In the genomic region with DNA sequence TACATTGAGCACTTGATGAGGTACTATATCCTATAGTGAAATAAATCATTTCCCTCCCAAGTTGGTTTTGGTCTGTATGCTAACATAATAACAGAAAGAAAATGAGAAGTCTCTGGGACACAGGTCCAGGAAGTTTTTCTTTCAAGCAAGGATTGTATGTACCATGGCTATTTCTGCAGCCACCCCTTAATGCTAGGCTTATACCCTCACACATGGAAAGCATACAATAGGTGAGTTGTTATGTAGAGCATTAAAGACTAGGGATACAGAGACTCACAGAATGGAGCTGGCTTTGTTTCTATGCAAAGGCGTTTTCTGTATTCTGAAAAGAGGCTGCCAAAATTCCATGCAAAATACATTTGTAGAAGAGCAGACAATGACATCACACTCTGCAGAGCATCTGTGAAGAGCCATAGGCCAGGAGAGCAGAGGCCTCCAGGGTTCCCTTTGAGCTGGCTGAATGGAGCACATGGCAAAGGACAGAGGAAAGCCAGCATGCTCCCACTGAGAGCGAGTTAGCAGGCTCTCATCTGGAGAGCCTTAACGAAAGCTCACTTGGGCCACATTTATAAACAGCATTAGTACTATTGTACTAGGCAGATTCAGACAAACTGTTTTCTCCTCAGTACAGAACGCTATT, we compare ENCODE assay signal across 12 mouse cellular contexts.
DNase-seq lines count a peak whose midpoint lies in the region; ATAC-seq lines count a peak whose summit lies in the region.
"Had no signal": no experiment of that assay in that cellular context is flagged by ENCODE, and none has a peak within 500 bp of the region (broad histone marks: within the 10 kb centered on the region; RNA-seq: fewer than 3 reads in every experiment).

No protein-coding gene starts in this region.

- H3K9me3 ChIP-seq in embryonic facial prominence, embryonic 15.5 days (replicated peaks), result no peaks in the 10 kb centered on the region
- H3K9me3 ChIP-seq in forebrain, embryonic 15.5 days, result no peaks in the 10 kb centered on the region
- no peaks in the 10 kb centered on the region for H3K9me3 ChIP-seq in midbrain, embryonic 13.5 days
- H3K9me3 ChIP-seq: lung, embryonic 15.5 days; megakaryocyte, embryonic 14.5 days had no signal

- DNase-seq in heart, adult 9 months (ENCODE audit: low spot score in 2 of 2), result peak; percentile 10 to 11
- DNase-seq in heart, adult 8-10 months (ENCODE audit: low spot score), result no peak
- DNase-seq in adrenal gland, postnatal 4 days (ENCODE audit: low spot score in 2 of 2), result no peak
- DNase-seq in frontal cortex, postnatal 25 days (ENCODE audit: low spot score in 2 of 2), result no peak
- DNase-seq: adrenal gland, postnatal 36 days; cerebellum, adult 11 months had no signal

- no peaks in the 10 kb centered on the region for H3K36me3 ChIP-seq in embryonic facial prominence, embryonic 15.5 days
- H3K36me3 ChIP-seq in forebrain, embryonic 15.5 days, result no peaks in the 10 kb centered on the region
- no peaks in the 10 kb centered on the region for H3K36me3 ChIP-seq in midbrain, embryonic 13.5 days
- H3K36me3 ChIP-seq: lung, embryonic 15.5 days had no signal

- H3K4me2 ChIP-seq in embryonic facial prominence, embryonic 15.5 days (replicated peaks), result no peak overlapping the region
- H3K4me2 ChIP-seq in forebrain, embryonic 15.5 days (replicated peaks), result no peak overlapping the region
- no peak overlapping the region for H3K4me2 ChIP-seq in midbrain, embryonic 13.5 days (replicated peaks)
- H3K4me2 ChIP-seq: lung, embryonic 15.5 days had no signal

- H3K4me3 ChIP-seq in embryonic facial prominence, embryonic 15.5 days (replicated peaks), result no peak overlapping the region
- H3K4me3 ChIP-seq in forebrain, embryonic 15.5 days, result no peak overlapping the region
- H3K4me3 ChIP-seq in midbrain, embryonic 13.5 days (replicated peaks), result no peak overlapping the region
- H3K4me3 ChIP-seq: lung, embryonic 15.5 days; megakaryocyte, embryonic 14.5 days had no signal

- no peaks in the 10 kb centered on the region for H3K4me1 ChIP-seq in embryonic facial prominence, embryonic 15.5 days
- H3K4me1 ChIP-seq in forebrain, embryonic 15.5 days, result peaks cover 7% of the 10 kb centered on the region; the same call in 1 of the 2 replicates
- H3K4me1 ChIP-seq in midbrain, embryonic 13.5 days (replicated peaks), result peaks cover 5% of the 10 kb centered on the region; the same call in 1 of the 2 replicates
- H3K4me1 ChIP-seq: megakaryocyte, embryonic 14.5 days had no signal

- no peak overlapping the region for H3K9ac ChIP-seq in embryonic facial prominence, embryonic 15.5 days
- H3K9ac ChIP-seq in forebrain, embryonic 15.5 days (replicated peaks), result no peak overlapping the region
- no peak overlapping the region for H3K9ac ChIP-seq in midbrain, embryonic 13.5 days (replicated peaks)
- H3K9ac ChIP-seq: lung, embryonic 15.5 days had no signal

- 55% methylated on average over 4 of the region's 4 CpGs for WGBS in embryonic facial prominence, embryonic 15.5 days
- 11% methylated on average over 4 of the region's 4 CpGs for WGBS in forebrain, embryonic 15.5 days
- WGBS in midbrain, embryonic 13.5 days, result 36% methylated on average over 4 of the region's 4 CpGs

- 0 out of 2 replicates have a peak, but pooled peaks have one; percentile 47 for ATAC-seq in embryonic facial prominence, embryonic 15.5 days (ENCODE audit: insufficient number of reproducible peaks, low FRiP score, low TSS enrichment, low read depth)
- peak; percentile 70; the same call in 1 of the 2 replicates for ATAC-seq in forebrain, embryonic 15.5 days (replicated peaks)
- peak; percentile 82 for ATAC-seq in midbrain, embryonic 13.5 days
- ATAC-seq: intestine, postnatal 0 days had no signal

- H3K27me3 ChIP-seq in embryonic facial prominence, embryonic 15.5 days, result no peaks in the 10 kb centered on the region
- H3K27me3 ChIP-seq in forebrain, embryonic 15.5 days, result no peaks in the 10 kb centered on the region
- no peaks in the 10 kb centered on the region for H3K27me3 ChIP-seq in midbrain, embryonic 13.5 days
- H3K27me3 ChIP-seq: lung, embryonic 15.5 days; megakaryocyte, embryonic 14.5 days had no signal

- peak overlapping the region; percentile 63; the same call in 1 of the 2 replicates for H3K27ac ChIP-seq in embryonic facial prominence, embryonic 15.5 days (replicated peaks)
- no peak overlapping the region for H3K27ac ChIP-seq in forebrain, embryonic 15.5 days (replicated peaks)
- H3K27ac ChIP-seq in midbrain, embryonic 13.5 days, result no peak overlapping the region
- H3K27ac ChIP-seq: lung, embryonic 15.5 days had no signal

Comparison
In these comparisons a context has a peak if more than half of its experiments do, and no peak if none do; other contexts are left out.
1. DNase-seq: peak in heart, adult 9 months (2 of 2); none in heart, adult 8-10 months (single experiment), adrenal gland, postnatal 4 days (0 of 2) and frontal cortex, postnatal 25 days (0 of 2).
2. Peak in every context shown above with its lines, with median percentiles within 50 percentile points of each other: ATAC-seq.